Mouse (Mus musculus) intestine, embryonic 16.5 days (tissue): ENCODE measurements around the gene Gm10961. TPM values are rescaled to one million over a fixed set of nuclear protein-coding genes. Genes with fewer than 3 reads are reported as not detected.
A peak's percentile ranks its signal among the peaks of the same experiment; 100 is the strongest.

Source experiments
- ATAC-seq: fragments of 200-750 bp; cut with Nextera tagmentation; 2 replicates; pipeline ENCODE4 v1.8.0; 2017; ENCODE audit warnings: moderate TSS enrichment, moderate library complexity
- H3K27ac ChIP-seq: fragments of 300-500 bp; sonication (generic); 2 replicates; pipeline ENCODE4 v1.5.1; 2014; ENCODE audit warnings: mild to moderate bottlenecking, low read length
- H3K27me3 ChIP-seq: fragments of 300-500 bp; sonication (generic); replicated peaks from 2 replicates; pipeline ENCODE4 v1.6.1; 2014; ENCODE audit warnings: low read length, control low read depth, mixed read lengths; ENCODE audit not compliant: control insufficient read depth, insufficient read depth
- H3K36me3 ChIP-seq: fragments of 300-500 bp; sonication (generic); 2 replicates; pipeline ENCODE4 v1.6.1; 2014; ENCODE audit warnings: low read length, control low read depth; ENCODE audit not compliant: control insufficient read depth, insufficient read depth
- H3K4me1 ChIP-seq: fragments of 300-500 bp; sonication (generic); 2 replicates; pipeline ENCODE4 v1.6.1; 2014; ENCODE audit warnings: low read length, control low read depth, mixed read lengths; ENCODE audit not compliant: control insufficient read depth, insufficient read depth
- H3K4me2 ChIP-seq: fragments of 300-500 bp; sonication (generic); 2 replicates; pipeline ENCODE4 v1.6.1; 2014; ENCODE audit warnings: low read depth, low read length, control low read depth
- H3K4me3 ChIP-seq: fragments of 300-500 bp; sonication (generic); 2 replicates; pipeline ENCODE4 v1.5.1; 2014; ENCODE audit warnings: mild to moderate bottlenecking, low read length
- H3K9ac ChIP-seq: fragments of 300-500 bp; sonication (generic); 2 replicates; pipeline ENCODE4 v1.6.1; 2014; ENCODE audit warnings: low read depth, low read length
- H3K9me3 ChIP-seq: fragments of 300-500 bp; sonication (generic); 2 replicates; pipeline ENCODE4 v1.6.1; 2016; ENCODE audit warnings: low read length, control low read depth; ENCODE audit not compliant: control insufficient read depth
- WGBS: fragments of 180-500 bp; shearing (Covaris S2); extraction: QIAGEN DNeasy Blood & Tissue Kit; methylation state at CpG from one replicate; pipeline ENCODE4 v1.1.7; 2014; 5-methylcytosine and 5-hydroxymethylcytosine counted together
- polyA plus RNA-seq: library from polyadenylated mRNA; unstranded; fragments of >200 nt; fragmentation: Nextera tagmentation; extraction: Ambion mirVana; gene quantifications from 2 replicates; pipeline ENCODE4 v1.2.1, GENCODE M21; 2015

The Gm10961 gene
- polyA plus RNA-seq, 1 experiment from 2014 or later = not detected

DNA sequence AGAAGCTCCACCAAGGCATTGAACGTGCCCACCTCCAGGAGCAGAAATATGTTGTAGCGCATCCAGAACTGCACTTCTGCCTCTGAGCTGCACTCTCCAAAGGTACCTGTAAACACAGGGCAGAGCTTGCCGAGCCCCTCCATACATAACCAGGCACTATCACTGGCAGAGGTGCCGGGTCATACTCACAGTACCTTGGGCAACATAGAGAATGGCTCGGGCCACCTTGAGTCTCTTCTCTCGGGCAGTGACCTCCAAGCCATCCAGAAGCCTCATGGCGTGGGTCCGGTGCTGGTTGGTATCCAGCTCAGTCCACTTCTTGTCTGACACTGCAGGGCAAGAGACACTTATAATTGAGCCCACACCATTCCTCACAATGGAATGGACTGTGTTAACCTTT is 4.4 kb upstream of the Gm10961 start:
- Histone ChIP-seq H3K9me3 (no peaks in the 10 kb centered on the region), H3K9ac (no peak overlapping the region), H3K27ac (no peak overlapping the region), H3K4me1 (0 out of 2 replicates have a peak, but pooled peaks cover 6% of the 10 kb centered on the region), H3K27me3 (no peaks in the 10 kb centered on the region), H3K36me3 (peaks cover 14% of the 10 kb centered on the region; the same call in 1 of the 2 replicates), H3K4me2 (no peak overlapping the region), H3K4me3 (no peak overlapping the region)
- ATAC-seq = no peak
- whole genome bisulfite sequencing = 94% methylated on average over 8 of the region's 8 CpGs

- WGBS = 94% methylated on average over 7 of the region's 7 CpGs
- ATAC-seq = no peak
- Histone ChIP-seq H3K4me2 (no peak overlapping the region), H3K4me1 (0 out of 2 replicates have a peak, but pooled peaks cover 6% of the 10 kb centered on the region), H3K36me3 (peaks cover 13% of the 10 kb centered on the region; the same call in 1 of the 2 replicates), H3K4me3 (no peak overlapping the region), H3K27ac (no peak overlapping the region), H3K27me3 (no peaks in the 10 kb centered on the region), H3K9me3 (no peaks in the 10 kb centered on the region), H3K9ac (no peak overlapping the region)
Measured at GRCm38 (mm10) chr3:107627641-107628040, 3.5 kb upstream of the Gm10961 start.

DNA sequence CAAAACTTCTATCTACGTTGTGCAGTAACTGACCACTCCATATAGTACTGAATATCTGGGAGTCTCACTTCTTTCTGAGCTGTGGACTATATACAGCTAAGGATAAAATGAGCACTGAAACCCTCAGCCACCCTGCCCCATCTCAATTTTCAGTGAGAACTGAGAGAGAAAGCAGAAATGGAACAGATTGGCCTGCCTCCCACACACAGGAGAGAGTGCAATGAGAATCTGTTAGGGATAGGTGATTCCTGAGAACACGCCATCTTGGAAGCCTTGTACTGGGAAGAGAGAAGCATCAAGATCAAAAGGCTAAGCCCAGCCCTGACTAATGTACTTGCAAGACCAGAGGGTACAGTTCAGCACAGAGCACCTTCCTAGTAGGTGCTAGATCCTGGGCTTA is 2.6 kb upstream of the Gm10961 start:
- Histone ChIP-seq H3K36me3 (peaks cover 13% of the 10 kb centered on the region; the same call in 1 of the 2 replicates), H3K4me3 (no peak overlapping the region), H3K9me3 (no peaks in the 10 kb centered on the region), H3K27ac (no peak overlapping the region), H3K4me2 (no peak overlapping the region), H3K4me1 (0 out of 2 replicates have a peak, but pooled peaks cover 6% of the 10 kb centered on the region), H3K27me3 (no peaks in the 10 kb centered on the region), H3K9ac (no peak overlapping the region)
- ATAC-seq = no peak
- 96% methylated on average over 2 of the region's 2 CpGs for WGBS

- Histone ChIP-seq H3K9me3 (no peaks in the 10 kb centered on the region), H3K4me3 (no peak overlapping the region), H3K27me3 (no peaks in the 10 kb centered on the region), H3K27ac (no peak overlapping the region), H3K4me1 (0 out of 2 replicates have a peak, but pooled peaks cover 6% of the 10 kb centered on the region), H3K9ac (no peak overlapping the region), H3K36me3 (peaks cover 11% of the 10 kb centered on the region; the same call in 1 of the 2 replicates), H3K4me2 (no peak overlapping the region)
- WGBS = 92% methylated on average over 4 of the region's 4 CpGs
- no peak for ATAC-seq
Measured at GRCm38 (mm10) chr3:107629411-107629810, 1.7 kb upstream of the Gm10961 start.

DNA sequence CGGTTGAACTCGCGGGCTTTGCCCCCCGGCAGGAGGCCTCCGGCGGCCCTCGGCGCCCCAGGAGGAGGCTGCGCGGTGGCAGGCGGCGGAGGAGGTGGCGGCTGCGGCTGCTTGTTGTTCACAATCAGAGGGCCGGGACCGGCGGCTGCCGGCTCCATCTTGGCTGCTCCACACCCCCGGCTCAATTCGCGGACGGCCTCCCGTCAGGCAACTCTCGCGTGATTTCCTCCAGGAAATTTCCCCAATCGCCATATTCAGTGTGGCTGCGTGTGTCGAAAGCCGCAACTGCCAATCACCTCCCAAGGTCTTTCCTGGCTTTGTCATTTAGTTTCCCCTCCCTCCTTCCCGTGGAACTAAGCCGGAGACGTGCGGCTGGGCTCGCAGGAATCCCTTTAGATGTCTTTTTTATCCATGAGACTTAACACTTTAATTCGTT is 419 bp downstream of the Gm10961 start, which contains the start of gene Strip1:
TSS of gene Strip1 (minus strand) at position 172 of the 436 bp plus-strand sequence.
- 0 out of 2 replicates have a peak, but pooled peaks cover 6% of the 10 kb centered on the region for H3K4me1 ChIP-seq
- peak within 1 kb of the TSS; percentile 76 for H3K4me2 ChIP-seq
- under 1% methylated on average over 35 of the region's 35 CpGs for WGBS
- H3K9ac ChIP-seq = peak within 1 kb of the TSS; percentile 99
- H3K36me3 ChIP-seq = peaks cover 7% of the 10 kb centered on the region; the same call in 1 of the 2 replicates
- peak; percentile 98 for ATAC-seq
- H3K9me3 ChIP-seq = no peaks in the 10 kb centered on the region
- peak within 1 kb of the TSS; percentile 99 for H3K4me3 ChIP-seq
- peak within 1 kb of the TSS; percentile 90 for H3K27ac ChIP-seq
- no peaks in the 10 kb centered on the region for H3K27me3 ChIP-seq

DNA sequence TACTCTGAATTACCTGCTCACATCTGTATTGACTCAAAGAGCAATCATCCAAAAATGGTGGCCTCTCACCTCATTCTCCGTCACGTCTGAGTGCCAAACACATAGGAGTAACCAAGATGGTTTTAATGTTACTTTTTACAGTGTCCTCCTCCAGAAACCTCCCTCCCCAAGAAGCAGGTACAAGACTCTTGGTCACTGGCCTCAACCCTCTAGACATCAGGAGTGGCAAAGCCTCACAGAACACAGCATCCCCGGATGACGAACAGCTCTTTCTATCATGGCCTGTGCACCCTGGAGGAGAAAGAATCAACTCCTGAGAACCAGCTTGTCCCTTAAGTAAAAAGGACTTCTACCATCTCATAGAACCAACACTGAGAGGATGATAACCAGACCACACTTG is 1.7 kb downstream of the Gm10961 start:
- Histone ChIP-seq H3K9ac (no peak overlapping the region), H3K4me1 (0 out of 2 replicates have a peak, but pooled peaks cover 9% of the 10 kb centered on the region), H3K9me3 (no peaks in the 10 kb centered on the region), H3K36me3 (no peaks in the 10 kb centered on the region), H3K4me3 (no peak overlapping the region), H3K27ac (no peak overlapping the region), H3K27me3 (no peaks in the 10 kb centered on the region), H3K4me2 (no peak overlapping the region)
- 94% methylated on average over 4 of the region's 4 CpGs for WGBS
- ATAC-seq = no peak

DNA sequence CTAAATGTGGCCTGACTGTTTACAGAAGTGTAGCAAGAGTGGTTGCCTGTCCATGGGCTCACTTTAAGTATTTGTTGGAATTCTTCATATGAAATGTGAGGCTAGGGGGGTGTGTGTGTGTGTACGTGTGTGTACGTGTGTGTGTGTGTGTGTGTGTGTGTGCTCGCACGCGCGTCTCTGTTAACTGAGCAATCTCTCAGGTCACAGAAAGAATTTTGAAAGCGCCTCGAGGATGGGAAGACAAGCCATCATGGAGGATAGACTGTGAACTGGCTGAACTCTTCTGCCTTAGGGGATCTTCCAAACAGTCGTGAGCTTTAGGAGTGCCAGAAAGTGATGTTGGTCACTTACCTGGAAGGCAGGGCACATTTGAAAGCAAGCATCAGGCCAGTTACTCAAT is 2.8 kb downstream of the Gm10961 start:
- Histone ChIP-seq H3K4me2 (no peak overlapping the region), H3K9me3 (no peaks in the 10 kb centered on the region), H3K4me1 (0 out of 2 replicates have a peak, but pooled peaks cover 9% of the 10 kb centered on the region), H3K27ac (no peak overlapping the region), H3K36me3 (no peaks in the 10 kb centered on the region), H3K4me3 (no peak overlapping the region), H3K27me3 (no peaks in the 10 kb centered on the region), H3K9ac (no peak overlapping the region)
- 89% methylated on average over 9 of the region's 9 CpGs for WGBS
- no peak for ATAC-seq

GRCm38 (mm10) chr3:107635836-107636235 is 4.7 kb downstream of the Gm10961 start:
- no peak overlapping the region for H3K27ac ChIP-seq
- 58% methylated on average over 8 of the region's 8 CpGs for WGBS
- no peaks in the 10 kb centered on the region for H3K36me3 ChIP-seq
- H3K27me3 ChIP-seq = no peaks in the 10 kb centered on the region
- H3K9me3 ChIP-seq = no peaks in the 10 kb centered on the region
- no peak overlapping the region for H3K4me2 ChIP-seq
- no peak overlapping the region for H3K4me3 ChIP-seq
- no peak for ATAC-seq
- H3K9ac ChIP-seq = no peak overlapping the region
- 0 out of 2 replicates have a peak, but pooled peaks cover 3% of the 10 kb centered on the region for H3K4me1 ChIP-seq

DNA sequence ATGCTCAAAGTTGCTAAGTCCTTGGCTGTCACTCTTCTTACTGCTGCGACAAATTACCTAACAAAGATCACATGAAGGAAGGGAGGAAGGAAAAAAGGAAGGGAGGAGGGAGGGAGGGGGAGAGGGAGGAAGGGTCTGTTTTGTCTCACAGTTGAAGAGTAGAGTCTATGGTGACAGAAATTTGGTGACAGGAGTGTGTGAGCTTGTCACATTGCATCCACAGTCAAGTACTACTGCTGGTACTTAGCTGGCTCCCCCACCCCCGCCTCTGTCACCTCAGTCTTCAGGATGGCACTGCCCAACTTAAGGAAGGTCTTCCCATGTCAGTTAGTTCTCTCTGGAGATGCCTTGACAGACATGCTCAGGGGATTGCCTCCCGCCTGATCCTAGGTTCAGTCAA is 5.1 kb downstream of the Gm10961 start:
- H3K27ac ChIP-seq = no peak overlapping the region
- no peaks in the 10 kb centered on the region for H3K9me3 ChIP-seq
- no peaks in the 10 kb centered on the region for H3K36me3 ChIP-seq
- H3K4me1 ChIP-seq = 0 out of 2 replicates have a peak, but pooled peaks cover 3% of the 10 kb centered on the region
- ATAC-seq = no peak
- H3K9ac ChIP-seq = no peak overlapping the region
- no peak overlapping the region for H3K4me2 ChIP-seq
- H3K4me3 ChIP-seq = no peak overlapping the region
- 73% methylated on average over 3 of the region's 3 CpGs for WGBS
- H3K27me3 ChIP-seq = no peaks in the 10 kb centered on the region
